Mouse (Mus musculus) brown adipose tissue, adult 24 weeks (tissue): ENCODE measurements around the gene Sppl3. TPM values are rescaled to one million over a fixed set of nuclear protein-coding genes. Genes with fewer than 3 reads are reported as not detected.

ENCODE experiments used
- H3K27ac ChIP-seq: fragments of 200-500 bp; replicated peaks from 2 replicates; pipeline ENCODE4 v1.5.1; 2012; ENCODE audit warnings: low read depth, mild to moderate bottlenecking, low read length
- H3K4me1 ChIP-seq: fragments of 200-500 bp; 2 replicates; pipeline ENCODE4 v1.6.1; 2012; ENCODE audit warnings: low read length, mixed read lengths; ENCODE audit not compliant: control insufficient read depth, insufficient read depth, insufficient read length
- H3K4me3 ChIP-seq: fragments of 200-500 bp; 2 replicates; pipeline ENCODE4 v1.5.1; 2012; ENCODE audit warnings: low read depth, mild to moderate bottlenecking, low read length, moderate library complexity; ENCODE audit not compliant: insufficient read depth
- polyA plus RNA-seq: library from polyadenylated mRNA; stranded (reverse); fragments of >200 nt; gene quantifications from 2 replicates; pipeline ENCODE4 v1.2.4, GENCODE M21; 2012; ENCODE audit not compliant: missing spikeins, insufficient read depth, insufficient read length

The Sppl3 gene
- 15.8 and 15.9 TPM in 2 replicates for polyA plus RNA-seq

- peaks cover 17% of the 10 kb centered on the region for H3K4me1 ChIP-seq
- H3K27ac ChIP-seq, result peak within 1 kb of the TSS; percentile 19
- H3K4me3 ChIP-seq, result peak within 1 kb of the TSS; percentile 89
These were observed at the start of gene Sppl3 for GRCm38 (mm10) chr5:115010577-115011216. Gene Sppl3 (plus strand): TSS chr5:115011137.

- Histone ChIP-seq H3K4me3 (no peak overlapping the region), H3K27ac (no peak overlapping the region), H3K4me1 (no peaks in the 10 kb centered on the region)
These were observed 49.2 kb upstream of the Sppl3 start for GRCm38 (mm10) chr5:114961590-114962360.

- Histone ChIP-seq H3K4me1 (no peaks in the 10 kb centered on the region), H3K4me3 (no peak overlapping the region), H3K27ac (no peak overlapping the region)
These were observed 46.5 kb upstream of the Sppl3 start for GRCm38 (mm10) chr5:114964315-114964966.

- no peaks in the 10 kb centered on the region for H3K4me1 ChIP-seq
- H3K27ac ChIP-seq, result no peak overlapping the region
- H3K4me3 ChIP-seq, result no peak overlapping the region
These were observed 45.7 kb upstream of the Sppl3 start for GRCm38 (mm10) chr5:114964967-114965898.

- H3K27ac ChIP-seq, result no peak overlapping the region
- H3K4me3 ChIP-seq, result no peak overlapping the region
- H3K4me1 ChIP-seq, result no peaks in the 10 kb centered on the region
These were observed 43.2 kb upstream of the Sppl3 start for GRCm38 (mm10) chr5:114967523-114968268.

- H3K4me3 ChIP-seq, result no peak overlapping the region
These were observed 42.3 kb upstream of the Sppl3 start for GRCm38 (mm10) chr5:114968651-114969050.

GRCm38 (mm10) chr5:114969064-114969463, 41.9 kb upstream of the Sppl3 start:
- Histone ChIP-seq H3K27ac (no peak overlapping the region), H3K4me3 (no peak overlapping the region), H3K4me1 (no peaks in the 10 kb centered on the region)

More at GRCm38 (mm10) chr5:114968651-114969050, 42.3 kb upstream of the Sppl3 start:
- H3K27ac ChIP-seq, result no peak overlapping the region
- H3K4me1 ChIP-seq, result no peaks in the 10 kb centered on the region

GRCm38 (mm10) chr5:114969609-114970215, 41.2 kb upstream of the Sppl3 start:
- Histone ChIP-seq H3K27ac (no peak overlapping the region), H3K4me3 (no peak overlapping the region), H3K4me1 (no peaks in the 10 kb centered on the region)

- no peak within 1 kb of the TSS for H3K4me3 ChIP-seq
- no peaks in the 10 kb centered on the region for H3K4me1 ChIP-seq
- no peak within 1 kb of the TSS for H3K27ac ChIP-seq
These were observed 40.1 kb upstream of the Sppl3 start, which contains the start of gene Hnf1a for GRCm38 (mm10) chr5:114970824-114971227. Gene Hnf1a (minus strand): TSS chr5:114971094.

- H3K27ac ChIP-seq, result no peak overlapping the region
- no peak overlapping the region for H3K4me3 ChIP-seq
These were observed 38.7 kb upstream of the Sppl3 start for GRCm38 (mm10) chr5:114972201-114972600.

GRCm38 (mm10) chr5:114973131-114973530, 37.8 kb upstream of the Sppl3 start:
- no peaks in the 10 kb centered on the region for H3K4me1 ChIP-seq

More at GRCm38 (mm10) chr5:114972201-114972600, 38.7 kb upstream of the Sppl3 start:
- H3K4me1 ChIP-seq, result no peaks in the 10 kb centered on the region

GRCm38 (mm10) chr5:114976935-114977334, 34.0 kb upstream of the Sppl3 start:
- H3K27ac ChIP-seq, result no peak overlapping the region
- H3K4me1 ChIP-seq, result no peaks in the 10 kb centered on the region
- H3K4me3 ChIP-seq, result no peak overlapping the region

More at GRCm38 (mm10) chr5:114973131-114973530, 37.8 kb upstream of the Sppl3 start:
- no peak overlapping the region for H3K4me3 ChIP-seq
- no peak overlapping the region for H3K27ac ChIP-seq

- H3K27ac ChIP-seq, result no peak overlapping the region
- no peaks in the 10 kb centered on the region for H3K4me1 ChIP-seq
- no peak overlapping the region for H3K4me3 ChIP-seq
These were observed 32.5 kb upstream of the Sppl3 start for GRCm38 (mm10) chr5:114978473-114978872.

GRCm38 (mm10) chr5:114978888-114979249, 32.1 kb upstream of the Sppl3 start:
- Histone ChIP-seq H3K4me3 (no peak overlapping the region), H3K27ac (no peak overlapping the region), H3K4me1 (no peaks in the 10 kb centered on the region)
